Mouse (Mus musculus) heart, embryonic 14.5 days (tissue): ENCODE data around the gene Stag1. TPM values are rescaled to one million over a fixed set of nuclear protein-coding genes. Genes with fewer than 3 reads are reported as not detected.
"Not testable (repeated sequence)": the region's sequence is repeated elsewhere in the genome, so short reads cannot be mapped to it uniquely, and the experiment has no call there.

ENCODE experiments used
- ATAC-seq: fragments of 200-750 bp; cut with Nextera tagmentation; 2 replicates; pipeline ENCODE4 v1.8.0; 2017; ENCODE audit warnings: low read depth, moderate TSS enrichment; ENCODE audit not compliant: insufficient number of reproducible peaks, insufficient read depth, low FRiP score
- H3K27ac ChIP-seq, 2 experiments: fragments of 200-500 bp in 1 of 2; fragments of 300-500 bp in 1 of 2; sonication (generic) in 1 of 2; replicated peaks in 1 of 2; 2 replicates each; pipeline ENCODE4 v1.5.1; 2012 to 2014; ENCODE audit warnings: low read depth in 2 of 2, low read length in 2 of 2, control low read depth in 1 of 2, mild to moderate bottlenecking in 1 of 2, mixed read lengths in 1 of 2; ENCODE audit not compliant: control insufficient read depth in 1 of 2, insufficient read depth in 1 of 2
- H3K27me3 ChIP-seq: fragments of 300-500 bp; sonication (generic); 2 replicates; pipeline ENCODE4 v1.6.1; 2014; ENCODE audit warnings: mild to moderate bottlenecking, low read length, control low read depth; ENCODE audit not compliant: control insufficient read depth, insufficient read depth
- H3K36me3 ChIP-seq: fragments of 300-500 bp; sonication (generic); 2 replicates; pipeline ENCODE4 v1.6.1; 2014; ENCODE audit warnings: mild to moderate bottlenecking, control low read depth, low read length, mixed read lengths; ENCODE audit not compliant: control insufficient read depth, insufficient read depth
- H3K4me1 ChIP-seq, 2 experiments: fragments of 200-500 bp in 1 of 2; fragments of 300-500 bp in 1 of 2; sonication (generic) in 1 of 2; 2 replicates each; pipeline ENCODE4 v1.6.1; 2012 to 2014; ENCODE audit warnings: low read length in 2 of 2, control low read depth in 1 of 2, mixed read lengths in 1 of 2; ENCODE audit not compliant: control insufficient read depth in 2 of 2, insufficient read depth in 2 of 2
- H3K4me2 ChIP-seq: fragments of 300-500 bp; sonication (generic); 2 replicates; pipeline ENCODE4 v1.6.1; 2014; ENCODE audit warnings: mild to moderate bottlenecking, low read length
- H3K4me3 ChIP-seq, 2 experiments: fragments of 200-500 bp in 1 of 2; fragments of 300-500 bp in 1 of 2; sonication (generic) in 1 of 2; 2 replicates each; pipeline ENCODE4 v1.5.1; 2012 to 2014; ENCODE audit warnings: low read length in 2 of 2, mild to moderate bottlenecking in 2 of 2, control low read depth in 1 of 2, low read depth in 1 of 2, moderate library complexity in 1 of 2; ENCODE audit not compliant: control insufficient read depth in 1 of 2, insufficient read depth in 1 of 2
- H3K9ac ChIP-seq: fragments of 300-500 bp; sonication (generic); 2 replicates; pipeline ENCODE4 v1.6.1; 2014; ENCODE audit warnings: mild to moderate bottlenecking, low read length
- H3K9me3 ChIP-seq: fragments of 300-500 bp; sonication (generic); 2 replicates; pipeline ENCODE4 v1.6.1; 2016; ENCODE audit warnings: low read length, control low read depth; ENCODE audit not compliant: control insufficient read depth
- WGBS: fragments of 180-500 bp; shearing (Covaris S2); extraction: QIAGEN DNeasy Blood & Tissue Kit; methylation state at CpG from one replicate; pipeline ENCODE4 v1.1.7; 2014; 5-methylcytosine and 5-hydroxymethylcytosine counted together
- polyA plus RNA-seq: library from polyadenylated mRNA; unstranded; fragments of >200 nt; fragmentation: Nextera tagmentation; extraction: Ambion mirVana; gene quantifications from 2 replicates; pipeline ENCODE4 v1.2.1, GENCODE M21; 2014

The Stag1 gene
- polyA plus RNA-seq, 1 experiment from 2014 or later: 34.8 TPM

- Histone ChIP-seq H3K4me1 (peaks cover 0 to 15% of the 10 kb centered on the region in 2 experiments; a peak in 2 of 4 replicates), H3K4me3 (no peak overlapping the region)
- 70% methylated on average over 2 of the region's 2 CpGs for WGBS
Measured at GRCm38 (mm10) chr9:100696537-100696936, 98.9 kb downstream of the Stag1 start.

DNA sequence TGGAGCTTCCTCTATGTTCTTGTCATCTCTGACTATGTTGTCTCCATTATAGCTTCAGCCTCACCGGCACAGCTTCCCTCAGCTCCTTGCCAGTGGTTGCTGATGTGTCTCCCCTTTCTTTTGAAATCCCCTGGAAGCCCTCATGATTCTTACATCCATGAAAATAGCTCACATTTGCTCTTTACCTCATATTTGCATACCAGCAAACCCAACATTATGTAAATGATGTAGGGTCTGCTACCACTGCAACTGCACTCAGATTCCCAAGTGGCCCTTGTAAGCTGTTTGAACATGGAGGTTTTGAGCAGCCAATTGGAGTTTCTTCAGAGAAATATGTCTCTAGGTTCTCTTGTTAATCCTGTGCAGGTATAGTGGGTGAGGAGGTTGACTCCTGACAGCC is 110.0 kb downstream of the Stag1 start:
- H3K4me3 ChIP-seq: no peak overlapping the region
- no peak for ATAC-seq
- no peak overlapping the region for H3K27ac ChIP-seq
- no peak overlapping the region for H3K9ac ChIP-seq
- no peak overlapping the region for H3K4me2 ChIP-seq
- no peaks in the 10 kb centered on the region for H3K9me3 ChIP-seq
- WGBS: 97% methylated on average over 1 of the region's 1 CpGs
- no peaks in the 10 kb centered on the region for H3K27me3 ChIP-seq
- H3K4me1 ChIP-seq: 0 out of 4 replicates have a peak, but pooled peaks cover 0 to 3% of the 10 kb centered on the region in 2 experiments
- H3K36me3 ChIP-seq: no peaks in the 10 kb centered on the region

More at GRCm38 (mm10) chr9:100696537-100696936, 98.9 kb downstream of the Stag1 start:
- no peak for ATAC-seq
- H3K9ac ChIP-seq: no peak overlapping the region
- H3K36me3 ChIP-seq: no peaks in the 10 kb centered on the region
- no peaks in the 10 kb centered on the region for H3K27me3 ChIP-seq
- H3K4me2 ChIP-seq: no peak overlapping the region
- no peak overlapping the region for H3K27ac ChIP-seq
- H3K9me3 ChIP-seq: no peaks in the 10 kb centered on the region

DNA sequence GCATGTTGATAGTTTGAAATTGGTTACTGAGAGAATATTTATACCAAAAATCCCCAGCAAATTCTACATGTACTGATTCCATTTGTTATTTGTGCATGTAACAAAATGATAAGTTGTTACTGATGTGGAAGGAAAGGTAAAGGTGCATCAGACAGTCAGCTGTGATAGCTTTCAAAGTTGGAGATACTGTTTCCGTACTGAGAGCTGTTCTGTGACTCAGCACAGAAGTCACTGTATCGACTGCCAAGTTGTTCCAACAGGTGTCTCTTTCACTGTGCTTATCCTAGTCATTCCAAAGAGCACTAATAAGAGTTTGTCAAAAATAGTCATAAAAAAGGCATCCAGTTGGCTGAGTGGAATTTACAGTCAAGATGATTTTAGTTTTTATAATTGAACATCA is 114.1 kb downstream of the Stag1 start:
- no peak overlapping the region for H3K4me3 ChIP-seq
- no peak overlapping the region for H3K9ac ChIP-seq
- no peak overlapping the region for H3K4me2 ChIP-seq
- H3K27me3 ChIP-seq: no peaks in the 10 kb centered on the region
- H3K27ac ChIP-seq: no peak overlapping the region
- no peaks in the 10 kb centered on the region for H3K9me3 ChIP-seq
- ATAC-seq: no peak
- 0 out of 4 replicates have a peak, but pooled peaks cover 0 to 3% of the 10 kb centered on the region in 2 experiments for H3K4me1 ChIP-seq
- 22% methylated on average over 2 of the region's 2 CpGs for WGBS
- no peaks in the 10 kb centered on the region for H3K36me3 ChIP-seq

DNA sequence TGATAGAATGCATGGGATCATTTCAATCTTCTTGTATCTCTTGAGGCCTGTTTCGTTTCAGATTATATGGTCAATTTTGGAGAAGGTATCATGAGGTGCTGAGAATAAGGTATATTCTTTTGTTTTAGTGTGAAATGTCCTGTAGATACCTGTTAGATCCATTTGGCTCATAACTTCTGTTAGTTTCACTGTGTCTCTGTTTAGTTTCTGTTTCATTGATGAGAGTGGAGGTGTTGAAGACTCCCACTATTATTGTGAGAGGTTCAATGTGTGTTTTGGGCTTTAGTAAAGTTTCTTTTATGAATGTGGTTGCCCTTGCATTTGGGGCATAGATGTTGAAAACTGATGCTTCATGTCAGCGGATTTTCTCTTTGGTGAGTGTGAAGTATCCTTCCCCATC is 127.2 kb downstream of the Stag1 start:
- not testable (repeated sequence) for H3K27ac ChIP-seq, H3K4me2 ChIP-seq, H3K4me1 ChIP-seq, ATAC-seq, H3K9ac ChIP-seq, H3K9me3 ChIP-seq, H3K36me3 ChIP-seq, H3K27me3 ChIP-seq, H3K4me3 ChIP-seq
- WGBS: 94% methylated on average over 2 of the region's 2 CpGs

- ATAC-seq: no peak
- peaks cover 2 to 9% of the 10 kb centered on the region in 2 experiments; a peak in 1 of 4 replicates for H3K4me1 ChIP-seq
- no peak overlapping the region for H3K4me3 ChIP-seq
- no peaks in the 10 kb centered on the region for H3K36me3 ChIP-seq
- no peak overlapping the region for H3K4me2 ChIP-seq
- no peaks in the 10 kb centered on the region for H3K9me3 ChIP-seq
- no peak overlapping the region for H3K27ac ChIP-seq
- H3K27me3 ChIP-seq: no peaks in the 10 kb centered on the region
- WGBS: 100% methylated on average over 1 of the region's 1 CpGs
- H3K9ac ChIP-seq: no peak overlapping the region
Measured at GRCm38 (mm10) chr9:100731839-100732238, 134.2 kb downstream of the Stag1 start.

GRCm38 (mm10) chr9:100733907-100734440 is 136.4 kb downstream of the Stag1 start:
- Histone ChIP-seq H3K36me3 (0 out of 2 replicates have a peak, but pooled peaks cover 4% of the 10 kb centered on the region), H3K27ac (no peak overlapping the region), H3K9me3 (no peaks in the 10 kb centered on the region), H3K4me1 (peaks cover 2 to 9% of the 10 kb centered on the region in 2 experiments; a peak in 1 of 4 replicates), H3K9ac (no peak overlapping the region), H3K4me3 (no peak overlapping the region), H3K4me2 (no peak overlapping the region), H3K27me3 (no peaks in the 10 kb centered on the region)
- ATAC-seq: no peak
- 66% methylated on average over 6 of the region's 6 CpGs for WGBS

DNA sequence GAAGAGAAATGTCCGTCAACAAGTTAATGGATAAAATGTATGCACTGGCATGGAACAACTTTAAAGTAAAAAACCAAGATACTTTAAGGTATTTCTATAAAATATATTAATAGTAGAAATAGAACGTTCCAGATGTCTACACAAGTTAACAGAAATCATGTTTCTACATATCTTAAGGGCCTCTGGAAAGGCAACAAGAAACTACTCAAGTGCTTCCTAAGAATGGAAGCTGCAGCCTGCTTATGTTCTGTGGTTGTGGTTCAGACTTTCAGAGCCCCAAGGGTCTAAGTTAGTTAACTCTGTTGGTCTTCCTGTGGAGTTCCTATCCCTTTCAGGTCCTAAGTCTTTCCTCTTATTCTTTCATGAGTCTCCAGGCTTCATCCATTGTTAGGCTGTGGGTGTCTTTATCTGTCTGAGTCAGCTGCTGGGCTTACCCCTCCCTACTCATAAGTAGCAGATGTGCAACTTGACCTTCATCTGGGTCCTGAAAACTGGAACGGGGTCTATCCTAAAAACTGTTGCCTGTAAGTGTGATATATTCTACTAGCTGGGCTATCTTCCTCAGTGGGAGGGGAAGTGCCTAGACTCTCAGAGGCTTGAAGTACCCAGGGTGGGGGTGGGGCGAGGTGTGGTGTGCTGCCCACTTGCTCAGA is 138.5 kb downstream of the Stag1 start:
- no peaks in the 10 kb centered on the region for H3K27me3 ChIP-seq
- no peak overlapping the region for H3K27ac ChIP-seq
- H3K9ac ChIP-seq: no peak overlapping the region
- H3K36me3 ChIP-seq: 0 out of 2 replicates have a peak, but pooled peaks cover 4% of the 10 kb centered on the region
- ATAC-seq: no peak
- peaks cover 2 to 9% of the 10 kb centered on the region in 2 experiments; a peak in 1 of 4 replicates for H3K4me1 ChIP-seq
- no peak overlapping the region for H3K4me3 ChIP-seq
- no peaks in the 10 kb centered on the region for H3K9me3 ChIP-seq
- H3K4me2 ChIP-seq: no peak overlapping the region
- WGBS: 57% methylated on average over 4 of the region's 4 CpGs
